Mouse (Mus musculus) cortical plate, adult 2 months (tissue): Measurements from ENCODE around the gene Ky.

ENCODE experiments used
- CTCF ChIP-seq: fragments of 200-500 bp; IDR thresholded peaks from 2 replicates; pipeline ENCODE4 v1.5.1; 2011; ENCODE audit warnings: mild to moderate bottlenecking, control low read depth, low read length; ENCODE audit not compliant: insufficient read depth; ENCODE audit errors: extremely low read depth
- POLR2A ChIP-seq: fragments of 200-500 bp; IDR thresholded peaks from 2 replicates; pipeline ENCODE4 v1.6.1; 2011; ENCODE audit warnings: mild to moderate bottlenecking, low read length, control low read depth; ENCODE audit not compliant: insufficient read depth; ENCODE audit errors: extremely low read depth

DNA sequence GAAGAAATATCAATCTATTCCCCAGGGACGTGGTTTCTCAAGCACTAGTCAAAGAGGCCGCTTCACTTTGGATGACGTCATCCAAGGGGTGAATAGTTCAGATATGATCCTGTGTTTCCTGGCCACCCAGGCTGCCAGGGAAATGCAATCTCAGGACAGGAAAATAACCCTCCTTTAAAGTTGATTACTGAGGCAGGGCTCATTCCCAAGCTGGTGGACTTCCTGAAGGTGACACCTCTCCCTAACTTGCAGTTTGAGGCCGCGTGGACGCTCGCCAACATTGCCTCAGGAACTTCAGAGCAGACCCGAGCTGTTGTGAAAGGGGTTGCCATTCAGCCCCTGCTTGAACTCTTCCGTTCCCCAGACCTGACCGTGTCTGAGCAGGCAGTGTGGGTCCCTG lies 46.2 kb downstream of the Ky start:
- no peak for TF ChIP-seq CTCF
- TF ChIP-seq POLR2A = no peak
